Mouse (Mus musculus) heart, adult 2 months (tissue): Measurements from ENCODE around the gene Cmtm5. TPM values are rescaled to one million over a fixed set of nuclear protein-coding genes. Genes with fewer than 3 reads are reported as not detected.
"Not testable (repeated sequence)": the region's sequence is repeated elsewhere in the genome, so short reads cannot be mapped to it uniquely, and the experiment has no call there.

Experiments used
- DNase-seq, 2 experiments: peaks; one replicate each; pipeline ENCODE4 v3.0.0; 2021
- H3K27ac ChIP-seq: fragments of 200-600 bp; 2 replicates; pipeline ENCODE4 v1.8.1; 2022
- H3K27me3 ChIP-seq: fragments of 200-500 bp; 2 replicates; pipeline ENCODE4 v1.6.1; 2012; ENCODE audit warnings: mild to moderate bottlenecking, low read length, inconsistent platforms, mixed read lengths; ENCODE audit not compliant: control insufficient read depth, insufficient read depth
- H3K36me3 ChIP-seq: fragments of 200-500 bp; 2 replicates; pipeline ENCODE4 v1.6.1; 2012; ENCODE audit warnings: low read length, inconsistent platforms; ENCODE audit not compliant: control insufficient read depth, insufficient read depth
- H3K4me1 ChIP-seq: fragments of 200-500 bp; 2 replicates; pipeline ENCODE4 v1.6.1; 2011; ENCODE audit warnings: low read length; ENCODE audit not compliant: control insufficient read depth, insufficient read depth
- H3K4me3 ChIP-seq: fragments of 200-600 bp; 2 replicates; pipeline ENCODE4 v1.8.1; 2022
- H3K79me2 ChIP-seq: fragments of 200-500 bp; replicated peaks from 2 replicates; pipeline ENCODE4 v1.6.1; 2012; ENCODE audit warnings: mild to moderate bottlenecking, inconsistent platforms, low read length, moderate library complexity, mixed read lengths; ENCODE audit not compliant: control insufficient read depth, insufficient read depth
- H3K9ac ChIP-seq: fragments of 200-500 bp; 2 replicates; pipeline ENCODE4 v1.6.1; 2012; ENCODE audit warnings: low read depth, mild to moderate bottlenecking, control low read depth, inconsistent platforms, low read length, mixed read lengths
- CTCF ChIP-seq: fragments of 200-600 bp; IDR thresholded peaks from 2 replicates; pipeline ENCODE4 v1.8.1; 2022; ENCODE audit warnings: antibody characterized with exemption, mild to moderate bottlenecking, moderate library complexity
- EP300 ChIP-seq: fragments of 200-500 bp; IDR thresholded peaks from 2 replicates; pipeline ENCODE4 v1.6.1; 2011; ENCODE audit warnings: low read depth, low read length, control low read depth; ENCODE audit not compliant: insufficient read depth
- POLR2A ChIP-seq: fragments of 200-500 bp; IDR thresholded peaks from 2 replicates; pipeline ENCODE4 v1.6.1; 2011; ENCODE audit warnings: mild to moderate bottlenecking, low read depth, low read length, control low read depth; ENCODE audit not compliant: insufficient read depth
- WGBS: fragments of 180-500 bp; shearing (Covaris S2); methylation state at CpG from one replicate; pipeline ENCODE4 v1.1.7; 2018; 5-methylcytosine and 5-hydroxymethylcytosine counted together
- intact Hi-C: fragments of 180-260 bp; cut with DNase I; formaldehyde crosslinking; loops from one replicate; pipeline ENCODE4 v1.15.1; 2025
- polyA plus RNA-seq: library from polyadenylated mRNA; depleted of rRNA; stranded (reverse); fragments of >200 nt; gene quantifications from 2 replicates; pipeline ENCODE4 v1.2.3, GENCODE M21; 2012
- total RNA-seq, 2 experiments: library from RNA; stranded (reverse); gene quantifications; 2 replicates each; pipeline ENCODE4 v1.2.3; 2021

Cmtm5 gene
- total and polyA plus RNA-seq, 3 experiments: 0.30 to 1.8 TPM; not detected in 1

DNA sequence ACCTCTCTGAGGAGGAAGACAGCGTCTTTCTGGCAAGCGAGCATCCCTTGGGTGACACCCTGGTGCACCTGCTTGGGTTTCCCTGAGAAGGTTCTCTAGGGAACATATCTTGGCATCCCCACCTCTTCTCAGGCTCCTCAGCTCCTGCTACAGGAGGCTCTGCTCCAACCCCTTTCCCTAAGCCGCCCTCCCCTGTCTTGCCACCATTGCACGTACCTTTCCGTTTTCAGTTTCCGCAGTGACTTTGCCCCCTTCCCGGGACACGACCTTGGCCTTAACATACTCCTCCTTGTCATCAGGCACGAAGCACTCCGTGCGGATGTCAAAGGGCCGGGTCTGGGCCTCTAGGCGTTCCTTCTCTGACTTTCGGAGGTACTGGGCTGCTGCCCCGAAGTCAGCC, 29.0 kb downstream of the Cmtm5 start:
- H3K79me2 ChIP-seq: no peaks in the 10 kb centered on the region
- TF ChIP-seq EP300 (peak; percentile 91; the same call in 1 of the 2 replicates), CTCF (no peak), POLR2A (peak; percentile 63; the same call in 1 of the 2 replicates)
- intact Hi-C loops: no loop called here
- no peaks in the 10 kb centered on the region for H3K27me3 ChIP-seq
- peak overlapping the region; percentile 93 for H3K27ac ChIP-seq
- H3K4me1 ChIP-seq: no peaks in the 10 kb centered on the region
- 65% methylated on average over 15 of the region's 15 CpGs for WGBS
- no peaks in the 10 kb centered on the region for H3K36me3 ChIP-seq
- peak overlapping the region; percentile 59 for H3K4me3 ChIP-seq
- peak in 1 of 2 experiments; percentile 27 for DNase-seq
- H3K9ac ChIP-seq: peak overlapping the region; percentile 94

- H3K79me2 ChIP-seq: no peaks in the 10 kb centered on the region
- H3K4me1 ChIP-seq: no peaks in the 10 kb centered on the region
- peak overlapping the region; percentile 59 for H3K4me3 ChIP-seq
- WGBS: 56% methylated on average over 6 of the region's 6 CpGs
- no peaks in the 10 kb centered on the region for H3K36me3 ChIP-seq
- peak in 1 of 2 experiments; percentile 21 for DNase-seq
- TF ChIP-seq POLR2A: peak; percentile 76
- TF ChIP-seq CTCF: no peak
- peak; percentile 91; the same call in 1 of the 2 replicates for TF ChIP-seq EP300
- peak overlapping the region; percentile 94 for H3K9ac ChIP-seq
- intact Hi-C loops: no loop called here
- H3K27me3 ChIP-seq: no peaks in the 10 kb centered on the region
- H3K27ac ChIP-seq: peak overlapping the region; percentile 93
Observed at GRCm38 (mm10) chr14:54965631-54966030, 29.6 kb downstream of the Cmtm5 start.

GRCm38 (mm10) chr14:54966320-54966977, 30.4 kb downstream of the Cmtm5 start, which contains the start of gene Myh6:
TSS of gene Myh6 (minus strand) at chr14:54966927.
- Histone ChIP-seq H3K79me2 (no peaks in the 10 kb centered on the region), H3K27me3 (no peaks in the 10 kb centered on the region), H3K9ac (peak within 1 kb of the TSS; percentile 94), H3K4me3 (peak within 1 kb of the TSS; percentile 59), H3K4me1 (no peaks in the 10 kb centered on the region), H3K36me3 (no peaks in the 10 kb centered on the region), H3K27ac (peak within 1 kb of the TSS; percentile 93)
- 44% methylated on average over 7 of the region's 7 CpGs for whole genome bisulfite sequencing
- TF ChIP-seq EP300: peak; percentile 100
- peak; percentile 99 for TF ChIP-seq POLR2A
- TF ChIP-seq CTCF: no peak
- intact Hi-C loops: no loop called here
- DNase-seq: peak; percentile 59 to 83

DNA sequence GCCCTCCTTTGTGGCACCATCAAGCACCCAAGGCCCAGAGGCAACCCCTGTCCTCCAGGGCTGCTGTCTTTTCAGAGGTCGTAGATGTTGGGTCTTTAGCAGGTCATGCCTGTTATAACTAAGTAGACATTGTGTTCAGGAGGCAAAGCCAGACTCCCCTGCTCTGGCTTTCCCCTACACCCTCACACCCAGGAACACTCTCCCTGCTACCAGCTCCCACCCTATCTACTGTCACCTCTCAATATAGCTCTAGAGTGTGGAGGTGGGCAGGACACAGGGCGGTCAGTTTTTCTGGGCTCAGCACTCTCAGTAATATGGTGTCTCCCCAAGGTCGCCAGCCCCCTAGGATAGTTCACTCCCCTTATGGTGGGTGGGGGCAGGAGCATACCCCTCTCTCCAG, 31.8 kb downstream of the Cmtm5 start:
- peak overlapping the region; percentile 89 for H3K27ac ChIP-seq
- H3K79me2 ChIP-seq: no peaks in the 10 kb centered on the region

GRCm38 (mm10) chr14:54968344-54968743, 32.3 kb downstream of the Cmtm5 start:
- intact Hi-C loops: no loop called here
- Histone ChIP-seq H3K27ac (peak overlapping the region; percentile 91), H3K4me1 (no peaks in the 10 kb centered on the region), H3K27me3 (no peaks in the 10 kb centered on the region), H3K79me2 (no peaks in the 10 kb centered on the region), H3K36me3 (no peaks in the 10 kb centered on the region), H3K4me3 (peak overlapping the region; percentile 54), H3K9ac (no peak overlapping the region)
- DNase-seq: peak; percentile 53 to 85
- TF ChIP-seq POLR2A (no peak), EP300 (peak; percentile 99), CTCF (no peak)

More for the DNA sequence above, 31.8 kb downstream of the Cmtm5 start:
- Histone ChIP-seq H3K4me1 (no peaks in the 10 kb centered on the region), H3K9ac (no peak overlapping the region; the same call in 1 of the 2 replicates), H3K4me3 (peak overlapping the region; percentile 46), H3K27me3 (no peaks in the 10 kb centered on the region), H3K36me3 (no peaks in the 10 kb centered on the region)
- WGBS: 60% methylated on average over 3 of the region's 3 CpGs
- TF ChIP-seq CTCF: no peak
- peak; percentile 67; the same call in 1 of the 2 replicates for TF ChIP-seq EP300
- no peak for TF ChIP-seq POLR2A
- intact Hi-C loops: no loop called here
- DNase-seq: peak in 1 of 2 experiments; percentile 62

DNA sequence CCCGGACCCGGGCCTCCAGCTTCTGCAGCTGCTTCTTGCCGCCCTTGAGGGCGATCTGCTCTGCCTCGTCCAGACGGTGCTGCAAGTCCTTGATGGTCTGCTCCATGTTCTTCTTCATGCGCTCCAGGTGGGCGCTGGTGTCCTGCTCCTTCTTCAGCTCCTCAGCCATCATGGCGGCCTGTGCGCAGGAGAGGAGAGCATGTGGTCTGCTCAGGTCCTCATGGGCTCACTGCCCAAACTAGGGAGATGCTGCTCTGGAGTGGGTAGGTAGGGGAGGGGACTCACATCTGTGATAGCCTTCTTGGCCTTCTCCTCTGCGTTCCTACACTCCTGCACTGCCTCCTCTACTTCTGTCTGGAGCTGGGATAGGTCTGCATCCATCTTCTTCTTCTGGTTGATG, 36.7 kb downstream of the Cmtm5 start:
- intact Hi-C loops, H3K27me3 ChIP-seq, DNase-seq, H3K36me3 ChIP-seq, H3K4me1 ChIP-seq, H3K79me2 ChIP-seq: not testable (repeated sequence)
- peak overlapping the region; percentile 63 for H3K9ac ChIP-seq
- WGBS: 52% methylated on average over 11 of the region's 11 CpGs
- H3K27ac ChIP-seq: peak overlapping the region; percentile 91
- H3K4me3 ChIP-seq: peak overlapping the region; percentile 54
- peak; percentile 46; the same call in 1 of the 2 replicates for TF ChIP-seq POLR2A
